Mouse (Mus musculus): ENCODE results near the gene Slc7a10.
"Not testable (repeated sequence)": the region's sequence is repeated elsewhere in the genome, so short reads cannot be mapped to it uniquely, and the experiment has no call there.

Slc7a10 gene

DNA sequence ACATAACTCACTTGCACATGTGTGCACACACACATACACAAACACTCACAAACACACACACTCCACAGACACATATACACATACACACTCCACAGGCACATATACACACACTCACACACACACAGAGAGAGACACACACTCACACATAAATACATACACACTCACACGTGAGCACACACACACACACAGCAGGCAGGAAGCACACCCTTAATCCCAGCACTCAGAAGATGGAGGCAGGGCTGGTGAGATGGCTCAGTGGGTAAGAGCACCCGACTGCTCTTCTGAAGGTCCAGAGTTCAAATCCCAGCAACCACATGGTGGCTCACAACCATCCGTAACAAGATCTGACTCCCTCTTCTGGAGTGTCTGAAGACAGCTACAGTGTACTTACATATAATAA, 51.8 kb downstream of the Slc7a10 start:
- DNase-seq (ENCODE audit: low spot score in 2 of 2), result not testable (repeated sequence)

All from urinary bladder, adult 18-20 months (tissue).